Mouse (Mus musculus) lung, postnatal 0 days (tissue): ENCODE results near the gene Erc2.

Experiments
- CTCF ChIP-seq: IDR thresholded peaks from 2 replicates; pipeline ENCODE4 v1.5.1; 2016; ENCODE audit warnings: antibody characterized with exemption, mild to moderate bottlenecking
- EP300 ChIP-seq: IDR thresholded peaks from 2 replicates; pipeline ENCODE4 v1.6.1; 2016; ENCODE audit warnings: antibody characterized with exemption, mild to moderate bottlenecking, control low read depth

DNA sequence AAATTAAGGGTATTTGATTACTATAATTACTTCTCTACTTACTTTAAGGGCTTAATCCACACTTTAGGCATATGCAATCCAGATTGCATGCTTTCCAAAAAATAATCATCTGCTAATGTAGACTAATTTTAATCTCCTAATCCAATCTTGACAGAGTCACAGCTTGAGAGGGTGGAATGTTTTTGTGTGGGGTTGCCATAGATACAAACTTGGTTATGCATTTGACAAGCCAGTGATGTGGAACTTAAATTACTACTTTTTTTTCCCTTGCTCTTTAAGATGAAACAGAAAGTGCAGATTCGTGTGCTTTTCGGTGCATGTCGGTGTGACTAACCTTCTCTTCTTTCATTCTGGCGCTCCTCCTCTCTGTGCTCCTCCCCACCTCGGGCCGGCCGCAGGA, 694.6 kb downstream of the Erc2 start:
- no peak for TF ChIP-seq CTCF
- no peak for TF ChIP-seq EP300
